Mouse (Mus musculus) 3T3-L1 (cell line): ENCODE measurements around the gene Pou6f1.
A peak's percentile ranks its signal among the peaks of the same experiment; 100 is the strongest.
"Not testable (repeated sequence)": the region's sequence is repeated elsewhere in the genome, so short reads cannot be mapped to it uniquely, and the experiment has no call there.

Source experiments
- DNase-seq: peaks from one replicate; pipeline ENCODE4 v3.0.0-alpha.2; 2015; ENCODE audit warnings: low read depth, low spot score

Pou6f1 gene

DNA sequence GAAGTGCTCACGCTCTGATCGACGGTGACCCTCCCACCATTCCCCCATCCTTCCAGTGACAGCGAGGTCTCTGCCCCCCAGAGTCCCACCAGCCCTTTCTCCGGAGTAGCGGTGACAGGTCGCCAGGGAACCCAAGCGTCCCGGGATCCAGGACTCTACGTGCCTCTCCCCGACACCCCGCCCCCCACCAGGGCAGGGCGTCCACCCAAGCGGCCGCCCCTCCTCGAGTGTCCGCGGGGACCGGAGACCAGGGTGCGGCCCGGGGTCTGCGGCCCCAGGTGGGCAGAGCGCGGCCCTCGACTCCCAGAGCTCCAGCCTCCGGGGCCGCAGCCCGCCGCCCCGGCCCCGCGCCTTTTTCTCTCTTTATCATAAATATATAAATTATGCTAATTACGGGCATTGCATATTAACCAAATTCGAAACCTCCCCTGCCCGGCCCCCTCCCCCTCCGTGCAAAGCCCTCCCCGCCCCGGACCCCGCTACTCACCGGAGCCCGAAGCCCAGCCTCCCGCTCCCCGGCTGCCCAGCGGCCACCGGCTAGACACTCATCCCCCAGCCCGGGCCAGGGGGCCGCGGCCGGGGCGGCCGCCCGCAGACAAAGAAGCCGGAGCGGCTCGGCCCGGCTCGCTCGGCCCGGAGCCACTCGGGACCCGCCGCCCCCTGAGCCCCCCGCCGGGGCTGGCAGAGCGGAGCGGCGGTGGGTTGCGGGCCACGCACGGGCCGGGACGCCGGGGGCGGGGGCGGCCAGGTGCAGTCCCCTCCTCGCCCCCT is at the start of gene Pou6f1:
Gene Pou6f1, minus strand, starts transcription at position 709 of the 771 bp plus-strand sequence.
- no peak for DNase-seq

GRCm38 (mm10) chr15:100646161-100646560 is 46.4 kb upstream of the Pou6f1 start:
- DNase-seq: no peak

- DNase-seq: no peak
These were observed 42.7 kb upstream of the Pou6f1 start for GRCm38 (mm10) chr15:100642451-100642850.

- no peak for DNase-seq
These were observed 41.5 kb upstream of the Pou6f1 start for GRCm38 (mm10) chr15:100641226-100641810.

- DNase-seq: no peak
These were observed 40.4 kb upstream of the Pou6f1 start for GRCm38 (mm10) chr15:100639972-100640750.

DNA sequence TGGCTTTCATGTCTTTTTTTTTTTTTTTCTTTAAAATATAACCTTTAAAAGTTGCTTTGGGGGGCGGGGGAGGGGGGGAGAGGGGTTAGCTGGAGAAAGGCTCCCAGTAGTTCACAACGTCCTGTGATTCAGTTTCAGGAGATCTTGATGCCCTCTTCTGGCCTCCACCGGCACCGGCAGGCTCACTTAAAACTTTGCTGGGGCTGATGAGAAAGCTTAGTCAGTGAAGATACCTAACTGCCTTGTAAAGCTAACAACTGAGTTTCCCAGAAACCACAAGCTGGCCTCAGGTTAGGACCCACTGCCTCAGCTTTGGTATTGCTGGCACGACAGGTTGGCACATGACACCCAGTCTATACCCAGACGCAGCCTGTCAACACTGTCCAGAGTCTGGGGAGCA is 37.9 kb upstream of the Pou6f1 start:
- DNase-seq: no peak

DNA sequence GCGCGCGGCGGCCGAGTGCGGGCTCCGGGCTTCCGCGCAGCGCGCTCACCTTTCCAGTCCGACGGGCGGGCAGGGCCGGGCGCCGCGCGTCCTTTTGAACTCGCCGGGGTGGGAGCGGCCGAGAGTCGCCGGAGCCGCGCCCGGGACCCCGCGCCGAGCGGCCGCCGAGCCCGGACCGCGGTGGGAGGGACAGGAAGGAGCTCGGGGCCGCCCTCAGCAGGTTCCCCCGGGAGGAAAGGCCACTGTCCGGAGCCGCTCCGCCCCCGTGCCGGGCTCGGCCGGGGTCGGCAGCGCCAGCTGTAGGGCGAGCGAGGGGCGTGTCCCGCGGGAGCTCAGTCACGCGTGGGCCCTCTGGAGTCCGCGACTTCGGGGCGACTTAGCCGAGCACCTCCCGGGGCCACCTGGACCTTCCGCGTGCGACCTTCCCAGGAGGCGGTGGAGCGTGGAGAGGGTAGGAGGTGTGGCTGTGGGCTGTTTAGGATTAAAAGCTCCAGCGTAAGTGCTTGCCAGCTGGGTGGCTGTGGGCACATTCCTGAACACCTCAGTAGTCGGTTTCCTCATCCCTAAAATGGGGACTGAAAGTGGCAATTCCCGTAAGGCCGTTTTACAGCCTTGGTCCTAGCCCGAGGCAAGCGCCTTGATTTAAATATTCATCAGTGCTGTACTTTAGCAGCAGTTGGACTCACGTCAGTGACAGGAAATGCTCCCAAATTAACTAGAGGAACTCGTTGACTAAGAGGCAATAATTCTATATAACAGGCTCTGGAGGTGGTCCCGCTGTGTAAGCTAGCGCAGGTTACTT is 37.1 kb upstream of the Pou6f1 start, which contains the start of gene Smagp:
Gene Smagp, minus strand, starts transcription at position 241 of the 802 bp plus-strand sequence.
- no peak for DNase-seq

GRCm38 (mm10) chr15:100635851-100636645 is 36.3 kb upstream of the Pou6f1 start:
- no peak for DNase-seq

GRCm38 (mm10) chr15:100635239-100635638 is 35.5 kb upstream of the Pou6f1 start:
- no peak for DNase-seq

DNA sequence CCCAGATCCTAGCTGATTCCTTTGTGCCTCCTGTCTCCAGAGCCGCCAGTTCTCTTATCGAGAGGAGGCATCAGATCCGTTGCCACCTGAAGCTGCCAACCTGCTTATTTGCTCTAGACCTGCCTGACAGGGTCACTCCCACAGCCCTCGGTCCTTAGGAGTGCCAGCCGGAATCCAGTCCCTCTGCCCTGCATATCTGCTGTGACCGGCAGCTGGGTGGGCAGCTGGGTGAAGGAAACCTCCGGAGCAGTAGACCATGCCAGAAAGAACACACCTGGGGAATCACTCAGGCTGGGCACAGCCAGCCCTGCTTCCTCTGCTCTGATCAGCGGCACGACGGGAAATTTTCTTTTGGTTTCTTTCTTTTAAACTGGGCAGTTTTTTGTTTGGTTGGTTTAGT is 33.6 kb upstream of the Pou6f1 start:
- no peak for DNase-seq

GRCm38 (mm10) chr15:100632323-100632722 is 32.5 kb upstream of the Pou6f1 start:
- DNase-seq: no peak

GRCm38 (mm10) chr15:100631454-100632170 is 31.8 kb upstream of the Pou6f1 start:
- DNase-seq: no peak

DNA sequence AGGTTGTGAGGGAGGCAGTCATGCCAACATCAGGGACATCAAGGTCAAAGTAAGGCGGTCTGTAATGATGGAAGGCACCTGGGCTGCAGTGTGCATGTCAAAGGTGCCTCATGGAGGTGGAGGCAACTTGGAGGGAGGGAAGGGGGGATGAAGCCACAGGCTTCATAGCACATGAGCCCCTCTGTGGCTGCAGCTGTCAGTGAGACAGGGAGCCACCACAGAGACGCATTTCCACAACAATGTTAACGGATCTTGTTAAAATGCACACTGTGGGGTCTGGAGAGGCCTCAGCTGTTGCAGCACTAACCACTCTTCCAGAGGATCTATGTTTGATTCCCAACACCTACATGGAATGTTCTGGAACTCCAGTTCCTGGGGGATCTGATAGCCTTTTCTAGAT is 30.3 kb upstream of the Pou6f1 start:
- DNase-seq: no peak

GRCm38 (mm10) chr15:100628797-100629196 is 29.0 kb upstream of the Pou6f1 start:
- no peak for DNase-seq

GRCm38 (mm10) chr15:100627774-100628370 is 28.1 kb upstream of the Pou6f1 start:
- peak; percentile 31 for DNase-seq

DNA sequence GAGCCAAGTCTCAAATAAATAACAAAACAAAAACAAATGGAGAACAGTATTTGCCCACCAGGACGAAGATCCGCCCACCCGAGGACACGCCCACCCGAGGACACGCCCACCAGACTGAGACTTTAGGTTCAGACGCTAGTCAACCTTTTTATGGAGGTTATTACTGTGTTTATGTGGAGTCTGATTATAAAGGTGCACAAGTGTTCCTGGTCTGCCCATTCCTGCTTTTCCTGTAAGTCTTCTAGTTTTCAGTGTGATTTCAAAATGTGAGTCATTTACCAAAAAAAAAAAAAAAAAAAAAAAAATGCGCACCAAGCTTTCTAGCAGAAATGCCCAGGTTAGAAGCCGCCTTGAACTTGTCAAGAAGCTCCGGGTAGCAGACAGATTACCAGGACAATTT is 27.5 kb upstream of the Pou6f1 start:
- DNase-seq: peak; percentile 58

DNA sequence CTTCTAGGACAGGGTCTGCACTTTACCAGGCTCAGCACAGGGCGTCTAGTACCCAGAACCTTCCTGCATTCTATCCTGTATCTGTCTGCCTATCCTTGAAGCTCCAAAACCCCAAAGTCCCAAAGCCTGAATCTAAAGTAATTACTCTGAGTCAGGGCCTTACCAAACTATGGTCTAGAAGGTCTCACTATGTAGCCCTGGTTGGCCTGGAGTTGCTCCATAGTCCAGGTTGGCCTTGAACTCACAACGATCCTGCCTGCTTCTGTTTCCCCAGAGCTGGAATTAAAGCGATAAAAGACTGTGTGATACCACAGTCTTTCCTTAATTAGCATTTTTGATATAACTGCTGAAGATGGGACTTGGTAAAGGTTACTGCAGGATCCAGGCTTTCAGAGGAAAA is 24.7 kb upstream of the Pou6f1 start:
- DNase-seq: no peak

GRCm38 (mm10) chr15:100623754-100624153 is 24.0 kb upstream of the Pou6f1 start:
- no peak for DNase-seq

DNA sequence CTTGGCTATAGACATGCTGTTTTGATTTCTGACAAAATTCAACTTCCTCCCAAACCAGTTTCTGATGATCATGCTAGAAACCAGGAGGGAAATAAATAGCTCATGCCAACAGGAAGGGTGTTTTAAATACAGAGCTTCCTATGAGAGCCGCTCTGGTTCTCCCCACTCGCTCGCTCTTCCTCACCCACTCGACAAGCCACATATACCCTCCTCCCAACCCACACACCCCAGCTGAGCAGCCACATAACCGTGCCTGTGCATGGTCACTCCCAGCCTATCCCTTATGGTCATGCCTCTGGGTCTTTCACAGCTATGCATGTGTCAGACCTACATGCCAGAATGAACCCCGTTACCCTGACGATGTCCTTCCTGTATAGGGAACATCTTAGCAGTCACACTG is 22.4 kb upstream of the Pou6f1 start:
- no peak for DNase-seq

DNA sequence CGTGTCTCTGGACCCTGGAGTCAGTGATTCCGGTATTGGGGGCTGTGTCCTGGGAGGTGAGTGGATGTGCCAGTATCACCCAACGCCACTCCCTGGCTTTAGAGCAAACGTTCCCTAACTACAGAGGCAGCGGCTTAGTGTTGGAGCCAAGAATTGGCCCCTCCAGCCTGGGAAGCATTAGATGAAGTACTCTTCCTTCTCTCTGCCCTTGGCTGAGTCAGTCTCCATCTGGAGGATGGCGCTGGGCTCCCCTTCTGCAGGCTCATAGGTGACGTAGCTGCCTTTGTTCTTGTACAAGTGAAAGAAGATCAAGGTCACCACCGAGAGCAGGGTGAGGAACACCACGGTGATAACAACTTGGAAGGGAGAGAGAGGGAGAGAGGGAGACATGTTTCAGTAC is 21.9 kb upstream of the Pou6f1 start:
- not testable (repeated sequence) for DNase-seq
